Mouse (Mus musculus): Measurements from ENCODE around the gene 4430402I18Rik.

DNA sequence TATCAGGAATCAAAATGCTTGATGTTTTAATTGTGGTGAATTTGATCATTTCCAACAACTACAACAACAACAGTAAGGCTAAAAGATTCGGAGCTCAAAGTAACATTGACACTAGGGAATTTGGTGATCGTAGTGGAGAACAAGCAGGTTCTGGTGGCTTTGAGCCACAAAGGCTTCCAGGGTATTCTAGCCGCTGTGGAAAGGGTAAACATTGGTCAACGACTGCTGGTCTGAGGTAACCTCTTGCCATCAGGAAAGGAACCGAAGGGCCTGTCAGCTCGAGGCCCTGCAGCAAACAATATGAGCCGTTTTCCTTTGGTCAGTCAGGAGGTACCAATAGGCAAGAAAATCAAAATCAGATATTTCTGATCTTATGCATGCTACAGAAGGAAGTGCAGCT is 15.0 kb upstream of the 4430402I18Rik start:
- TF ChIP-seq CTCF (IDR thresholded peaks at IDR 0.05; ENCODE audit: borderline replicate concordance, control insufficient read depth, extremely low read depth, insufficient read depth, low read length, poor library complexity) (no peak), POLR2A (IDR thresholded peaks at IDR 0.05; ENCODE audit: control insufficient read depth, extremely low read depth, insufficient read depth, low read length, poor library complexity) (no peak)

Measured in thymus, adult 2 months (tissue).